Mouse (Mus musculus) bone marrow, adult 2 months (tissue): ENCODE data around the gene Tmem205.

Experiments used
- CTCF ChIP-seq: fragments of 200-500 bp; IDR thresholded peaks from 2 replicates; pipeline ENCODE4 v1.5.1; 2011; ENCODE audit warnings: low read length, control low read depth; ENCODE audit not compliant: control insufficient read depth, insufficient read depth
- POLR2A ChIP-seq: fragments of 200-500 bp; IDR thresholded peaks from 2 replicates; pipeline ENCODE4 v1.6.1; 2011; ENCODE audit warnings: low read depth, mild to moderate bottlenecking, control low read depth, low read length, borderline replicate concordance; ENCODE audit not compliant: control insufficient read depth

DNA sequence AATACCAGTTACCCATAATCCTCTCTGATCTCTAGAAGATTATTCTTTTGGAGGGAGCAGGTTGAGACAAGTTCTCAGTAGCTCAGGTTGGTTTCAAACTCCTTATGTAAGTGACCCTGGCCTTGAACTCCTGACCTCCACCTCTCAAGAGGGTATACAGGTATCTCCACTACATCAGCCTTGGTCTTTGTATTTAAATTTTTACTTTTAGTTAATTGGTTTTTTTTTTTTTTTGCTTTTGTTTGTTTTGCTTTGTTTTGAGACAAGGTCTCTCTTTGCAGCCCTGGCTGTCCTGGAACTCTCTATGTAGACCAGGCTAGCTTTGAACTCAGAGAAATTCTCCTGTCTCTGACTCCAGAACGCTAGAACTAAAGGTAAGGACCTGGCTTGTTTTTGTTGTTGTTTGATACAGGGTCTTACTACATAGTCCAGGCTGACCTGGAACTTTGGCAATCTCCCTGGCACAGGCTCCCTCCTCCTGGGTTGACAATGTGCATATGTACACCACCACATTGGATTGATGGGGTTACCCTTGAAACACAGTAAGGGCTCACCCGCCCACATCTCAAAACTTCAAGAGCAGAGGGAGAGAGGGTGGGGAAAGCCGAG, 3.8 kb downstream of the Tmem205 start:
- TF ChIP-seq CTCF = no peak
- no peak for TF ChIP-seq POLR2A
